Mouse (Mus musculus) cortical plate, adult 2 months (tissue): ENCODE data around the gene Myct1. TPM values are rescaled to one million over a fixed set of nuclear protein-coding genes. Genes with fewer than 3 reads are reported as not detected.
A peak's percentile ranks its signal among the peaks of the same experiment; 100 is the strongest.

ENCODE experiments used
- H3K27ac ChIP-seq: fragments of 200-500 bp; 2 replicates; pipeline ENCODE4 v1.5.1; 2012; ENCODE audit warnings: low read length, control low read depth, inconsistent platforms; ENCODE audit not compliant: insufficient read depth
- H3K4me1 ChIP-seq: fragments of 200-500 bp; 2 replicates; pipeline ENCODE4 v1.6.1; 2011; ENCODE audit warnings: low read length; ENCODE audit not compliant: control insufficient read depth, insufficient read depth
- H3K4me3 ChIP-seq: fragments of 200-500 bp; 2 replicates; pipeline ENCODE4 v1.5.1; 2011; ENCODE audit warnings: mild to moderate bottlenecking, low read length, control low read depth; ENCODE audit not compliant: insufficient read depth
- CTCF ChIP-seq: fragments of 200-500 bp; IDR thresholded peaks from 2 replicates; pipeline ENCODE4 v1.5.1; 2011; ENCODE audit warnings: mild to moderate bottlenecking, control low read depth, low read length; ENCODE audit not compliant: insufficient read depth; ENCODE audit errors: extremely low read depth
- POLR2A ChIP-seq: fragments of 200-500 bp; IDR thresholded peaks from 2 replicates; pipeline ENCODE4 v1.6.1; 2011; ENCODE audit warnings: mild to moderate bottlenecking, low read length, control low read depth; ENCODE audit not compliant: insufficient read depth; ENCODE audit errors: extremely low read depth
- polyA plus RNA-seq: library from polyadenylated mRNA; depleted of rRNA; stranded (reverse); fragments of >200 nt; gene quantifications from 2 replicates; pipeline ENCODE4 v1.2.3, GENCODE M21; 2012

The Myct1 gene
- polyA plus RNA-seq, 1 experiment = 0.61 TPM

DNA sequence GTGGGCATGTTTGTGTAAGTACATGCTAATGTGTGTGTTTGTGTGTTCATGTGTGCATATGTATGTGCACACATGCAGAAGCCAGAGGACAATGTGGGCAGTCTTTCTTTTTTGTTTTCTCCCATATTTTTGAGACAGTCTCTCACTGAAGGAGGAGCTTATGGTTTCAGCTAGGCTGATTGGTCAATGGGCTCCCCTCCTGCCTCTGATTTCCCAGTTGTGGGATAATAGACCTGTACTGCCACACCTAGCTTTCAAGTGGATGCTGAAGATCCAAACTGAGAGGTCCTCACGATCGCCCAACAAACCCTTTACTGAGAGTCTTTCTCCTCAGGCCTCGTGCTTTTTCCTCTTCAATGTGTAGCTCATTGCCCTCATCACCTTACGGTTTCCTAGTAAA, 31.9 kb upstream of the Myct1 start:
- TF ChIP-seq CTCF (no peak), POLR2A (no peak)
- Histone ChIP-seq H3K27ac (no peak overlapping the region), H3K4me1 (no peaks in the 10 kb centered on the region), H3K4me3 (no peak overlapping the region)

DNA sequence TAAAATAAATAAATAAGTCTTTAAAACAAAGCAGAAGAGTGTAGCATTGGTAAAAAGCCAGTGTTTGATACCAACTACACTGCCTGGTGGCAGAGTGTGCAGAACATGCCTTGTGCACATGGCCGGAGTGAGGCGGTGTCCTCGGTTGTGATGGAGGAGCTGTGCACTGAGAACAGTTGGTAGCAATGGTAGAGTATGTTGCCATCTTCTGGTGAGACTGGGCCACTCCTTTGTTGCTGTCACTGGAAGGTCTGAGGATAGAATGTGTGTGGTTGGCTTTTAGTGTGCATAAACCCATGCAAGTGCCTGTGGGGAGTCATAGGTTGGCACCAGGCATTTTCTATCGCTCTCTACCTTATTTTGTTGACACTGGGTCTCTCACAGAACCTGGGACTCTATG, 24.6 kb upstream of the Myct1 start:
- TF ChIP-seq POLR2A (no peak), CTCF (peak; percentile 64)
- H3K27ac ChIP-seq = no peak overlapping the region
- H3K4me1 ChIP-seq = no peaks in the 10 kb centered on the region
- H3K4me3 ChIP-seq = no peak overlapping the region

- Histone ChIP-seq H3K27ac (no peak overlapping the region), H3K4me1 (no peaks in the 10 kb centered on the region), H3K4me3 (no peak overlapping the region)
- no peak for TF ChIP-seq POLR2A
- TF ChIP-seq CTCF = no peak
Measured at GRCm38 (mm10) chr10:5570059-5570458, 23.5 kb upstream of the Myct1 start.

DNA sequence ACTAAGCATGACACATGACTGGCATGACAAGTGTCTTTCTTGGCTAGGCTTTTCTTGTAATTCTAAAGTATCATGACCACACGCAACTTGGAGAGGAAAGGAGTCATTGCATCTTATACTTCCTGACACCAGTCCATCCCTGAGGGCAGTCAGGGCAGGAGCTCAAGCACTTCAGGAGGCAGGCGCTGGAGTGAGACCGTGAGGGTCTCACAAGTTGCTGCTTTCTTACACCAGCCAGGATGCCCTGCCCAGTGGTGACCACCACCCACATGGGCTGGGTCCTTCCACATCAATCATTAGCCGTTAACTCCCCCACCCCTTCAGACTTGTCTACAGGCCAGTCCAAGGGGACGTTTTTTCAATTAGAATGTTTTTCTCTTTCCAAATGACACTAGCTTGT, 22.2 kb upstream of the Myct1 start:
- Histone ChIP-seq H3K4me3 (no peak overlapping the region), H3K27ac (no peak overlapping the region), H3K4me1 (no peaks in the 10 kb centered on the region)
- no peak for TF ChIP-seq POLR2A
- no peak for TF ChIP-seq CTCF

GRCm38 (mm10) chr10:5573328-5573727, 20.2 kb upstream of the Myct1 start:
- TF ChIP-seq POLR2A (no peak), CTCF (no peak)
- Histone ChIP-seq H3K4me3 (no peak overlapping the region), H3K4me1 (no peaks in the 10 kb centered on the region), H3K27ac (no peak overlapping the region)

DNA sequence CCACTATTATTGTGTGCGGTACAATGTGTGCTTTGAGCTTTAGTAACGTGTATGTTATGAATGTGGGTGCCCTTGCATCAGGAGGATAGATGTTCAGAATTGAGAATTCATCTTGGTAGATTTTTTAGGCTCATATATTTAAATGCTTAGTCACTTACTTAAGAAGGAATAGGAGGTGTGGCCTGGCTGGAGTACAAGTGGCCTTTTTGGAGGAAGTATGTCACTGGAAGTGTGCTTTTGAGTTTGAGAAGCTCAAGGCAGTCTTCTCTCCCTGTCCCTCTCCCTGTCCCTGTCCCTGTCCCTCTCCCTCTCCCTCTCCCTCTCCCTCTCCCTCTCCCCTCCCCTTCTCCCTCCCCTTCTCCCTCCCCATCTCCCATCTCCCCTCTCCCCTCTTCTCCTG, 2.5 kb upstream of the Myct1 start:
- Histone ChIP-seq H3K27ac (no peak overlapping the region), H3K4me3 (no peak overlapping the region), H3K4me1 (no peaks in the 10 kb centered on the region)
- TF ChIP-seq POLR2A (no peak), CTCF (no peak)

GRCm38 (mm10) chr10:5591996-5592395, 1.6 kb upstream of the Myct1 start:
- no peak for TF ChIP-seq POLR2A
- no peak for TF ChIP-seq CTCF
- Histone ChIP-seq H3K4me3 (no peak overlapping the region), H3K27ac (no peak overlapping the region), H3K4me1 (no peaks in the 10 kb centered on the region)

DNA sequence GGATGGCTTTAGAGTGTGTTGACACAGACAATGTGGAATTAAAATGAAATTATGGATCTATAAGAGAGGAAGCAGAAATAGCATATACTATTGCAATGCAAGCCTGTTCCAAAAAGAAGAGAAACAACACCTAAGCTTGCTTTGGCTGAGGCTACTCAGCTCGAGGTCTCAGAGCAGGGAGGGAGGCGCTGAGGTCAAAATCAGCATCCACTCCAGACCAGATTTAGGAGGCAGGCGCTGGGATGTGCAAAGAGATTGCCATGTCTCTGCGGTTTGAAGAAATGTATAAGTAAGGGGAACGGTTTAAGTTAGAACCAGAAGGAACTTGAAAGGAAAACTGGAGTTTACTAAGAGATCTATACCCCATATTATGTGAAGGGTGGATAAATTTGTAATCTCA, 882 bp downstream of the Myct1 start:
- Histone ChIP-seq H3K4me3 (no peak overlapping the region), H3K4me1 (no peaks in the 10 kb centered on the region), H3K27ac (no peak overlapping the region)
- TF ChIP-seq POLR2A (no peak), CTCF (no peak)

- H3K4me3 ChIP-seq = no peak overlapping the region
- H3K27ac ChIP-seq = no peak overlapping the region
- no peaks in the 10 kb centered on the region for H3K4me1 ChIP-seq
- TF ChIP-seq POLR2A = no peak
- TF ChIP-seq CTCF = no peak
Measured at GRCm38 (mm10) chr10:5596559-5596958, 3.0 kb downstream of the Myct1 start.

DNA sequence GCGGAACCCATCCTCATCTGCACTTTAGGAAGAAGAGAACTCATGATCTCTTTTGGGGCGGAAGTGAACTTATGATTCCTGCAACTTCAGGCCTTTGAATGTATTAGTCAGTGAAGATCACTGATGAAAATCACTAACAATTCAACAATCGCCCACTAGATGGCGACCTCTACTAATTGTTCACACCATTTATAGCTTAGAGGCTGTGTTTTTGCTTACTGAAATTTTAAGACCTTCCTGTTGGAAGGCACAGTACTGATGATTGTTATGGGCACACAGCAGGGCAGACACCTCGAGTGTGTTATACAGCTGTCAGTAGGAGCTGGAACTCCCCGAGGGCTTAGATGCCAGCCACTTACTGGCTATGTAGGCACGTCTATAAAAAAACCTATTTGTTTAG, 6.5 kb downstream of the Myct1 start:
- H3K27ac ChIP-seq = no peak overlapping the region
- H3K4me3 ChIP-seq = no peak overlapping the region
- TF ChIP-seq CTCF (no peak), POLR2A (no peak)
- no peaks in the 10 kb centered on the region for H3K4me1 ChIP-seq

GRCm38 (mm10) chr10:5603512-5603911, 9.9 kb downstream of the Myct1 start:
- no peak for TF ChIP-seq CTCF
- Histone ChIP-seq H3K27ac (no peak overlapping the region), H3K4me1 (no peaks in the 10 kb centered on the region), H3K4me3 (no peak overlapping the region)
